Mouse (Mus musculus): ENCODE results near the gene Podxl. TPM values are rescaled to one million over a fixed set of nuclear protein-coding genes. Genes with fewer than 3 reads are reported as not detected.

Podxl gene
- polyA plus RNA-seq, 1 experiment from 2014 or later: 10.8 TPM

- Histone ChIP-seq H3K9me3 (ENCODE audit: control insufficient read depth, low read length) (no peaks in the 10 kb centered on the region), H3K4me3 (ENCODE audit: low read depth, low read length) (no peak overlapping the region), H3K4me2 (ENCODE audit: low read depth) (no peak overlapping the region), H3K4me1 (ENCODE audit: control insufficient read depth, insufficient read depth, low read length) (no peaks in the 10 kb centered on the region), H3K9ac (ENCODE audit: low read length) (no peak overlapping the region), H3K27me3 (ENCODE audit: control insufficient read depth, insufficient read depth, low read length) (no peaks in the 10 kb centered on the region), H3K27ac (ENCODE audit: low read depth, low read length) (no peak overlapping the region), H3K36me3 (ENCODE audit: control insufficient read depth, insufficient read depth, low read length) (no peaks in the 10 kb centered on the region; the same call in 1 of the 2 replicates)
- no peak for DNase-seq (ENCODE audit: low spot score)
- ATAC-seq (ENCODE audit: insufficient read depth, low FRiP score, low TSS enrichment): no peak
- 89% methylated on average over 9 of the region's 9 CpGs for WGBS
These were observed 12.4 kb upstream of the Podxl start for GRCm38 (mm10) chr6:31576151-31576550.

DNA sequence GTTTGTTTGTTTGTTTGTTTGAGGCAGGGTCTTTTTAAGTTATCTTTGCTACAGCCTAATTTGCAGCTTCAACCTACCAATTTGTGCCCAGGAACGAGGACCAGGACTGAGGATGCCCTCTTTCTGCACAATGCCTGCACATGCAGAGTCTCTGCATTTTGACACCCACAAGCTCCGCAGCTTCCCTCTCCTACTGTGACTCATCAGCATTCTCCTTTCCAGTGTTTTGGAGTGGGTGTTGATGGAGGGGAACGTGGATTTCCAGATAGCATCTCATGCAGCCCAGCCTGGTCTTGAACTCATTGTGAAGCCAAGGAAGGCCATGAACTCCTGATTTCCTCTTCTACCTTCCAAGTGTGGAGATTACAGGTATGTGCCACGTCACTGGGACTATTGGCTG lies 11.3 kb upstream of the Podxl start:
- Histone ChIP-seq H3K27ac (ENCODE audit: low read depth, low read length) (no peak overlapping the region), H3K4me2 (ENCODE audit: low read depth) (no peak overlapping the region), H3K4me3 (ENCODE audit: low read depth, low read length) (no peak overlapping the region), H3K9ac (ENCODE audit: low read length) (no peak overlapping the region), H3K9me3 (ENCODE audit: control insufficient read depth, low read length) (no peaks in the 10 kb centered on the region), H3K36me3 (ENCODE audit: control insufficient read depth, insufficient read depth, low read length) (no peaks in the 10 kb centered on the region; the same call in 1 of the 2 replicates), H3K4me1 (ENCODE audit: control insufficient read depth, insufficient read depth, low read length) (no peaks in the 10 kb centered on the region), H3K27me3 (ENCODE audit: control insufficient read depth, insufficient read depth, low read length) (no peaks in the 10 kb centered on the region)
- ATAC-seq (ENCODE audit: insufficient read depth, low FRiP score, low TSS enrichment) (no peak), DNase-seq (ENCODE audit: low spot score) (no peak)
- WGBS: 69% methylated on average over 4 of the region's 4 CpGs

DNA sequence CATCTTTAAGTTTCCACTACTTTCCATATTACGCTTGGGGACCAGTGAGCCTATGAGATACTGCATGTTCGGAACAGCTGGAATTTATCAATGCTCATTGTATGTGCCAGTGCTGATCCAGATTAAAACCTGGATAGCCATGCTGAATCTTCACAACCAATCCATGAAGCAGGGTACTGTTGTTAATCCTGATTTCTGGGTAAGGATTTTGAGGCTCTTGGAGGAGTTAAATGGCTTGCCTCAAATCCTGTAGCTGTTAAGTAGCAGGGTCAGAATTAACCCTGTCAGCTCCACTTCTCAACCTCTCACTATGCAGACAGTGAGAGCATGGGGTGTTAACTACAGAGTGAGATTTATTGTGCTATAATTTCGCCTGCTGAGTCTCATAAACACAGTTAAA lies 7.7 kb upstream of the Podxl start:
- 67% methylated on average over 3 of the region's 3 CpGs for WGBS
- H3K9me3 ChIP-seq (ENCODE audit: control insufficient read depth, low read length): no peaks in the 10 kb centered on the region
- no peaks in the 10 kb centered on the region for H3K27me3 ChIP-seq (ENCODE audit: control insufficient read depth, insufficient read depth, low read length)
- H3K4me1 ChIP-seq (ENCODE audit: control insufficient read depth, insufficient read depth, low read length): no peaks in the 10 kb centered on the region
- DNase-seq (ENCODE audit: low spot score): no peak
- no peak overlapping the region for H3K9ac ChIP-seq (ENCODE audit: low read length)
- ATAC-seq (ENCODE audit: insufficient read depth, low FRiP score, low TSS enrichment): no peak
- no peak overlapping the region for H3K4me3 ChIP-seq (ENCODE audit: low read depth, low read length)
- H3K27ac ChIP-seq (ENCODE audit: low read depth, low read length): no peak overlapping the region
- H3K4me2 ChIP-seq (ENCODE audit: low read depth): no peak overlapping the region
- no peaks in the 10 kb centered on the region; the same call in 1 of the 2 replicates for H3K36me3 ChIP-seq (ENCODE audit: control insufficient read depth, insufficient read depth, low read length)

GRCm38 (mm10) chr6:31568070-31568595 lies 4.4 kb upstream of the Podxl start:
- H3K36me3 ChIP-seq (ENCODE audit: control insufficient read depth, insufficient read depth, low read length): no peaks in the 10 kb centered on the region
- 0 out of 2 replicates have a peak, but pooled peaks cover 2% of the 10 kb centered on the region for H3K27me3 ChIP-seq (ENCODE audit: control insufficient read depth, insufficient read depth, low read length)
- no peak overlapping the region for H3K4me3 ChIP-seq (ENCODE audit: low read depth, low read length)
- 0 out of 2 replicates have a peak, but pooled peaks cover 5% of the 10 kb centered on the region for H3K4me1 ChIP-seq (ENCODE audit: control insufficient read depth, insufficient read depth, low read length)
- H3K9ac ChIP-seq (ENCODE audit: low read length): no peak overlapping the region
- no peak overlapping the region for H3K27ac ChIP-seq (ENCODE audit: low read depth, low read length)
- ATAC-seq (ENCODE audit: insufficient read depth, low FRiP score, low TSS enrichment): no peak
- H3K4me2 ChIP-seq (ENCODE audit: low read depth): no peak overlapping the region
- H3K9me3 ChIP-seq (ENCODE audit: control insufficient read depth, low read length): no peaks in the 10 kb centered on the region
- 26% methylated on average over 7 of the region's 7 CpGs for WGBS
- DNase-seq (ENCODE audit: low spot score): no peak

DNA sequence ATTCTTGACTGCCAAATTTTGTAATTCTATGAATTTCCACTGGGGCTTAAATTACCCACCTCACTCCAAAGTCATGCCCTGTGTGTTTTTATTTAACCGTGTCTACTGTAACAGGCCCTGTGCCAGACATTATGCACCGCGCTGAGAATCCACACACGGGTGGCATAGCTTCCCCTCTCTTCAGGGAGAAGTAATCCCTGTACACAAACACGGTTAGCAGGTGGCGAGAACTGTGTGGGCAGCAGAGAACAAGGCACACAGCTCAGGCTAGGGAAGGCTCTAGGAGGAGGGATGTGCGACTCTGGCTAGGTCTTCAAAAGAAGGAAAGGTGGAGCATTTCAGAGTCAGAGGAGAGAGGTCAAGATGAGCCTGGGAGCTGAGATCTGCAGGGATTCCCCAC lies 3.4 kb upstream of the Podxl start:
- Histone ChIP-seq H3K27me3 (ENCODE audit: control insufficient read depth, insufficient read depth, low read length) (peaks cover 7% of the 10 kb centered on the region; the same call in 1 of the 2 replicates), H3K9ac (ENCODE audit: low read length) (no peak overlapping the region), H3K36me3 (ENCODE audit: control insufficient read depth, insufficient read depth, low read length) (no peaks in the 10 kb centered on the region), H3K4me3 (ENCODE audit: low read depth, low read length) (no peak overlapping the region), H3K9me3 (ENCODE audit: control insufficient read depth, low read length) (no peaks in the 10 kb centered on the region), H3K4me2 (ENCODE audit: low read depth) (no peak overlapping the region), H3K4me1 (ENCODE audit: control insufficient read depth, insufficient read depth, low read length) (0 out of 2 replicates have a peak, but pooled peaks cover 6% of the 10 kb centered on the region), H3K27ac (ENCODE audit: low read depth, low read length) (no peak overlapping the region)
- no peak for ATAC-seq (ENCODE audit: insufficient read depth, low FRiP score, low TSS enrichment)
- no peak for DNase-seq (ENCODE audit: low spot score)
- 43% methylated on average over 7 of the region's 7 CpGs for WGBS

- under 1% methylated on average over 17 of the region's 17 CpGs for WGBS
- ATAC-seq (ENCODE audit: insufficient read depth, low FRiP score, low TSS enrichment) (no peak), DNase-seq (ENCODE audit: low spot score) (peak; percentile 69)
- Histone ChIP-seq H3K4me2 (ENCODE audit: low read depth) (peak overlapping the region; percentile 91), H3K36me3 (ENCODE audit: control insufficient read depth, insufficient read depth, low read length) (no peaks in the 10 kb centered on the region), H3K4me3 (ENCODE audit: low read depth, low read length) (peak overlapping the region; percentile 64), H3K4me1 (ENCODE audit: control insufficient read depth, insufficient read depth, low read length) (peaks cover 11% of the 10 kb centered on the region; the same call in 1 of the 2 replicates), H3K27me3 (ENCODE audit: control insufficient read depth, insufficient read depth, low read length) (peaks cover 9% of the 10 kb centered on the region; the same call in 1 of the 2 replicates), H3K9me3 (ENCODE audit: control insufficient read depth, low read length) (no peaks in the 10 kb centered on the region), H3K9ac (ENCODE audit: low read length) (peak overlapping the region; percentile 78), H3K27ac (ENCODE audit: low read depth, low read length) (no peak overlapping the region)
These were observed 1.2 kb upstream of the Podxl start for GRCm38 (mm10) chr6:31564901-31565391.

- Histone ChIP-seq H3K4me1 (ENCODE audit: control insufficient read depth, insufficient read depth, low read length) (peaks cover 11% of the 10 kb centered on the region; the same call in 1 of the 2 replicates), H3K4me2 (ENCODE audit: low read depth) (peak overlapping the region; percentile 91), H3K4me3 (ENCODE audit: low read depth, low read length) (peak overlapping the region; percentile 64), H3K9me3 (ENCODE audit: control insufficient read depth, low read length) (no peaks in the 10 kb centered on the region), H3K27ac (ENCODE audit: low read depth, low read length) (no peak overlapping the region), H3K27me3 (ENCODE audit: control insufficient read depth, insufficient read depth, low read length) (peaks cover 9% of the 10 kb centered on the region; the same call in 1 of the 2 replicates), H3K36me3 (ENCODE audit: control insufficient read depth, insufficient read depth, low read length) (no peaks in the 10 kb centered on the region), H3K9ac (ENCODE audit: low read length) (peak overlapping the region; percentile 78)
- peak; percentile 52 for ATAC-seq (ENCODE audit: insufficient read depth, low FRiP score, low TSS enrichment)
- under 1% methylated on average over 18 of the region's 18 CpGs for WGBS
- no peak for DNase-seq (ENCODE audit: low spot score)
These were observed 376 bp upstream of the Podxl start for GRCm38 (mm10) chr6:31564182-31564531.

DNA sequence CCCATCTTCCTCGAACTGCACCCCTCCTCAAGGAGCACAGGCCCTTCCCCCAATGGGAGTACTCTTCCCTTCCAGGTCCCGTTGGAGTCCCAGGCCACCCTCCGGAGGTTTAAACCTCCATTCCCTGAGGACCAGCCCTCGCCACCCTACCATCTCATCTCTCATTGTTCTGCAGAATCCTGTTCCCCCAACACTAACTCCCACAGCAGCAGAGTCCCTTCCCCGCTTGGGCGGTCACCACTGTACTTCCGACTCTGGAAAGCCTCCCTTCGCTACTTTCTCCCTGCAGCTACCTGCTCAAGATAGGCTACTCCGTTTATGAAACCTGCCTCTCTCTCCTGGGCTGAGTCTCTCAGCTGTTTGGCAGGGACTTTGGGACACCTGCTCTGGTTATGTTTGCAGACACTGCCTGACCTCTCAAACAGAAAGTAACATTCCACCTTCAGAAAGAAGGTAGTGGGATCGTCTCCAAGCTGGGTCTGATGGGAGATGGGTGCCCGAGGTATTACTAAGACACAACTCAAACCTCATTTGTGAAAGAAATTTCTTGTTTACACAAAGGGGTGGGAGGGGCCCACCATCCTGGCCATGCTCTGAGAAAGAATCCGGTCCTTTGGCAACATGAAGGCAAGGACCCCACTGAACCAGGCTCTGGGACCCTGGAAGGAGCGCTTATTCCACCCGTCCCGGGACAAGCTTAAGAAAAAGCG lies 1.3 kb downstream of the Podxl start:
- DNase-seq (ENCODE audit: low spot score) (peak; percentile 31), ATAC-seq (ENCODE audit: insufficient read depth, low FRiP score, low TSS enrichment) (no peak)
- Histone ChIP-seq H3K27ac (ENCODE audit: low read depth, low read length) (no peak overlapping the region), H3K4me1 (ENCODE audit: control insufficient read depth, insufficient read depth, low read length) (peaks cover 11% of the 10 kb centered on the region; the same call in 1 of the 2 replicates), H3K9me3 (ENCODE audit: control insufficient read depth, low read length) (no peaks in the 10 kb centered on the region), H3K27me3 (ENCODE audit: control insufficient read depth, insufficient read depth, low read length) (peaks cover 9% of the 10 kb centered on the region; the same call in 1 of the 2 replicates), H3K4me3 (ENCODE audit: low read depth, low read length) (peak overlapping the region; percentile 64), H3K9ac (ENCODE audit: low read length) (peak overlapping the region; percentile 78), H3K36me3 (ENCODE audit: control insufficient read depth, insufficient read depth, low read length) (no peaks in the 10 kb centered on the region), H3K4me2 (ENCODE audit: low read depth) (peak overlapping the region; percentile 91)
- 6% methylated on average over 16 of the region's 16 CpGs for WGBS

All from neural tube, embryonic 11.5 days (tissue).